Comparison of ENCODE assay signal across 21 mouse cellular contexts in genomic region chr5:34438052-34438451, GRCm38 (mm10).
DNase-seq lines count a peak whose midpoint lies in the region; ATAC-seq and TF ChIP-seq lines count a peak whose summit lies in the region.
"Had no signal": no experiment of that assay in that cellular context is flagged by ENCODE, and none has a peak within 500 bp of the region (broad histone marks: within the 10 kb centered on the region; RNA-seq: fewer than 3 reads in every experiment).

No protein-coding gene starts in this region.

- TF ChIP-seq POLR2A in lung, adult 2 months (IDR thresholded peaks at IDR 0.05; ENCODE audit: borderline replicate concordance, extremely low read depth, low read depth, low read length): no peak

- H3K4me2 ChIP-seq in lung, embryonic 16.5 days (ENCODE audit: low read depth, low read length): no peak overlapping the region
- H3K4me2 ChIP-seq: embryonic facial prominence, embryonic 13.5 days; embryonic facial prominence, embryonic 15.5 days; forebrain, embryonic 12.5 days had no signal

- peaks cover 56% of the 10 kb centered on the region for H3K36me3 ChIP-seq in lung, embryonic 16.5 days (ENCODE audit: control insufficient read depth, insufficient read depth, low read length)

- H3K9me3 ChIP-seq in lung, embryonic 16.5 days (ENCODE audit: control insufficient read depth, low read length): no peaks in the 10 kb centered on the region
- H3K9me3 ChIP-seq: embryonic facial prominence, embryonic 13.5 days; embryonic facial prominence, embryonic 15.5 days; forebrain, embryonic 10.5 days; forebrain, embryonic 12.5 days had no signal

- no peak for DNase-seq in lung, postnatal 4 days
- DNase-seq in lung, postnatal 36 days: peak; percentile 31
- DNase-seq in lung, adult 2 months: no peak
- DNase-seq: adrenal gland, adult 2 months; adrenal gland, postnatal 10 days; adrenal gland, postnatal 25 days; cerebellum, adult 11 months; cerebellum, adult 18-20 months; cerebellum, adult 8-10 months; cerebellum, adult 9-11 months; cerebellum, postnatal 14 days; cerebellum, postnatal 36 days; embryo, embryonic 11 days had no signal

- TF ChIP-seq CTCF in lung, adult 2 months (IDR thresholded peaks at IDR 0.05; ENCODE audit: insufficient read depth, low read length): no peak

- 0 out of 2 replicates have a peak, but pooled peaks cover 3% of the 10 kb centered on the region for H3K4me1 ChIP-seq in lung, embryonic 16.5 days (replicated peaks; ENCODE audit: control insufficient read depth, insufficient read depth, low read length)
- peaks cover 7% of the 10 kb centered on the region for H3K4me1 ChIP-seq in lung, adult 2 months (ENCODE audit: control insufficient read depth, insufficient read depth, low read length)
- H3K4me1 ChIP-seq: embryonic facial prominence, embryonic 13.5 days; embryonic facial prominence, embryonic 15.5 days; forebrain, embryonic 10.5 days; forebrain, embryonic 12.5 days had no signal

- H3K27me3 ChIP-seq in lung, embryonic 16.5 days (ENCODE audit: control insufficient read depth, insufficient read depth, low read depth, low read length): no peaks in the 10 kb centered on the region
- H3K27me3 ChIP-seq: embryonic facial prominence, embryonic 13.5 days; embryonic facial prominence, embryonic 15.5 days; forebrain, embryonic 12.5 days had no signal

- ATAC-seq in lung, embryonic 16.5 days (ENCODE audit: low read depth): 0 out of 2 replicates have a peak, but pooled peaks have one; percentile 43
- ATAC-seq: forebrain, embryonic 14.5 days; forebrain, embryonic 16.5 days had no signal

- H3K27ac ChIP-seq in lung, embryonic 16.5 days (ENCODE audit: low read length): no peak overlapping the region
- H3K27ac ChIP-seq: embryonic facial prominence, embryonic 13.5 days; embryonic facial prominence, embryonic 15.5 days; forebrain, embryonic 10.5 days; forebrain, embryonic 12.5 days had no signal

- no peak overlapping the region for H3K4me3 ChIP-seq in lung, embryonic 16.5 days (ENCODE audit: low read length)
- no peak overlapping the region for H3K4me3 ChIP-seq in lung, adult 2 months (replicated peaks; ENCODE audit: extremely low read depth, low read depth, low read length)
- H3K4me3 ChIP-seq: embryonic facial prominence, embryonic 13.5 days; embryonic facial prominence, embryonic 15.5 days; erythroblast, embryonic 14.5 days; forebrain, embryonic 10.5 days; forebrain, embryonic 12.5 days had no signal

- 73% methylated on average over 4 of the region's 4 CpGs for WGBS in lung, embryonic 16.5 days
- 79% methylated on average over 4 of the region's 4 CpGs for WGBS in lung, adult 2 months

- no peak overlapping the region for H3K9ac ChIP-seq in lung, embryonic 16.5 days (ENCODE audit: low read length)
- H3K9ac ChIP-seq: embryonic facial prominence, embryonic 13.5 days; embryonic facial prominence, embryonic 15.5 days; forebrain, embryonic 12.5 days had no signal
